Mouse (Mus musculus) mammary gland, adult 2 months (tissue): ENCODE results near the gene Cd320. TPM values are rescaled to one million over a fixed set of nuclear protein-coding genes. Genes with fewer than 3 reads are reported as not detected.

Experiments used
- polyA plus RNA-seq: library from polyadenylated mRNA; depleted of rRNA; stranded (reverse); fragments of >200 nt; gene quantifications from 2 replicates; pipeline ENCODE4 v1.2.3, GENCODE M21; 2012; ENCODE audit warnings: low replicate concordance; rRNA removed

Gene Cd320
- 97.5 and 125 TPM in 2 replicates for polyA plus RNA-seq

GRCm38 (mm10) chr17:33842966-33843795, at the start of gene Cd320:
TSS of gene Cd320 (plus strand) at chr17:33843091.

GRCm38 (mm10) chr17:33810334-33811141, 32.4 kb upstream of the Cd320 start, which contains the start of gene Kank3:
TSS of gene Kank3 (plus strand) at chr17:33810519.

GRCm38 (mm10) chr17:33824084-33824996, 18.6 kb upstream of the Cd320 start, which contains the start of the genes Rps28 and Ndufa7:
TSS of gene Rps28 (minus strand) at chr17:33824562.
TSS of gene Ndufa7 (plus strand) at chr17:33824572.

GRCm38 (mm10) chr17:33873537-33873936, 30.6 kb downstream of the Cd320 start, which contains the start of gene Gm7029:
TSS of gene Gm7029 (plus strand) at chr17:33873837.

DNA sequence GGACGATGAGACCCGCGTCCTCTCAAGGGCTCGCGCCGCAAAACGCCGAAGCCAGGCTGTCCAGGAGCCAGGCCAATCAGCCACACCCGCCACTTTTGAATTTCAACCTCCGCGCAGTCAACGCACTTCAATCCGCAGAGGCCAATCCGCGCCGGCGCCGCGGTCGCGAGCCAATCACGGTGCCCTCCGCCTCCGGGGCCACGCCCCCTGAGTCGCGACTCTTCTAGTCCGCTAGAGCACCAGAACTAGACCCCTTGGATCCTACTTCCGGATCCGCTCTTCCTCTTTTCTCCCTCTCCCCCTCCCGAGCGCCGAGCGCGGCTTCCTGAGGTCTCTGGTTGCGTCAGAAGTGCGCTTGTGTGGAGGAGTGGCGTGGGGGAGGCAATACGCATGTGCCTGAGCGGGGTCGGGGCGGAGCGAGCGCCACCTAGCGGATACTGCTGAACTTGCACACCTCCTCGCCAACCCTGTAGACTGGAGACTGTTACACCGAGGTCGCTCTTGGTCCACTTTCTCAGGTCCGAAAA, 47.7 kb downstream of the Cd320 start, which contains the start of gene Kifc1:
Kifc1 (minus strand) TSS at position 129 of the 527 bp plus-strand sequence.

Other genes starting within 250 kb of the Cd320 start
- 77.8 and 95.4 TPM in 2 replicates for gene Zfp414, start 214.0 kb upstream of the Cd320 start, polyA plus RNA-seq
- 1.2 and 1.9 TPM in 2 replicates for gene Pram1, start 205.0 kb upstream of the Cd320 start, polyA plus RNA-seq
- 66.1 and 93.3 TPM in 2 replicates for gene Hnrnpm, start 156.2 kb upstream of the Cd320 start, polyA plus RNA-seq
- 123 and 128 TPM in 2 replicates for gene March2, start 124.4 kb upstream of the Cd320 start, polyA plus RNA-seq
- 393 and 399 TPM in 2 replicates for gene Rab11b, start 82.6 kb upstream of the Cd320 start, polyA plus RNA-seq
- 140 and 183 TPM in 2 replicates for gene Angptl4, start 61.3 kb upstream of the Cd320 start, polyA plus RNA-seq
- 123 and 162 TPM in 2 replicates for gene Kank3, start 32.6 kb upstream of the Cd320 start, polyA plus RNA-seq
- 609 and 610 TPM in 2 replicates for gene Rps28, start 18.5 kb upstream of the Cd320 start, polyA plus RNA-seq
- 532 and 579 TPM in 2 replicates for gene Ndufa7, start 18.5 kb upstream of the Cd320 start, polyA plus RNA-seq
- not detected in 2 replicates for gene Gm7029, start 30.7 kb downstream of the Cd320 start, polyA plus RNA-seq
- gene Kifc1, start 47.6 kb downstream of the Cd320 start, polyA plus RNA-seq, result 2.1 and 4.2 TPM in 2 replicates
- 0.93 and 1.6 TPM in 2 replicates for gene Platr17, start 62.0 kb downstream of the Cd320 start, polyA plus RNA-seq
- 64.8 and 67.0 TPM in 2 replicates for gene Daxx, start 66.3 kb downstream of the Cd320 start, polyA plus RNA-seq
- 238 and 378 TPM in 2 replicates for gene Tapbp, start 72.8 kb downstream of the Cd320 start, polyA plus RNA-seq
- 72.4 and 116 TPM in 2 replicates for gene Zbtb22, start 72.8 kb downstream of the Cd320 start, polyA plus RNA-seq
- 255 and 438 TPM in 2 replicates for gene Rgl2, start 86.5 kb downstream of the Cd320 start, polyA plus RNA-seq
- gene Pfdn6, start 97.3 kb downstream of the Cd320 start, polyA plus RNA-seq, result 12.4 and 16.1 TPM in 2 replicates
- 18.2 and 23.7 TPM in 2 replicates for gene Wdr46, start 97.6 kb downstream of the Cd320 start, polyA plus RNA-seq
- 9.8 and 25.7 TPM in 2 replicates for gene B3galt4, start 108.4 kb downstream of the Cd320 start, polyA plus RNA-seq
- gene Vps52, start 112.7 kb downstream of the Cd320 start, polyA plus RNA-seq, result 68.7 and 74.9 TPM in 2 replicates
- gene Rps18, start 112.9 kb downstream of the Cd320 start, polyA plus RNA-seq, result 283 and 376 TPM in 2 replicates
- 6,978 and 9,315 TPM in 2 replicates for gene H2-K1, start 157.3 kb downstream of the Cd320 start, polyA plus RNA-seq
- 29.1 and 42.5 TPM in 2 replicates for gene Ring1, start 181.6 kb downstream of the Cd320 start, polyA plus RNA-seq
- 89.2 and 219 TPM in 2 replicates for gene H2-Ke6, start 185.0 kb downstream of the Cd320 start, polyA plus RNA-seq
- gene Slc39a7, start 188.6 kb downstream of the Cd320 start, polyA plus RNA-seq, result 148 and 187 TPM in 2 replicates
- gene Rxrb, start 188.7 kb downstream of the Cd320 start, polyA plus RNA-seq, result 62.9 and 110 TPM in 2 replicates
- gene Col11a2, start 196.3 kb downstream of the Cd320 start, polyA plus RNA-seq, result 1.8 and 4.3 TPM in 2 replicates
- gene H2-Oa, start 249.2 kb downstream of the Cd320 start, polyA plus RNA-seq, result 59.6 and 112 TPM in 2 replicates